Mouse (Mus musculus) neutrophil, adult 5-6 weeks (primary cell): ENCODE data around the gene Rpl19. TPM values are rescaled to one million over a fixed set of nuclear protein-coding genes. Genes with fewer than 3 reads are reported as not detected.

Source experiments
- ATAC-seq: fragments of 151-379, 151-347 bp; 2 replicates; pipeline ENCODE4 v1.8.0; 2017; ENCODE audit warnings: mild to moderate bottlenecking, moderate TSS enrichment; ENCODE audit not compliant: insufficient number of reproducible peaks, poor library complexity, low FRiP score, severe bottlenecking; ENCODE audit errors: extremely low read depth
- total RNA-seq: library from RNA; stranded (forward); fragments of 200-1000 nt; gene quantifications from 2 replicates; pipeline ENCODE4 v1.2.3, GENCODE M21; 2017

Gene Rpl19
- total RNA-seq, 1 experiment from 2014 or later = 1,086 TPM

DNA sequence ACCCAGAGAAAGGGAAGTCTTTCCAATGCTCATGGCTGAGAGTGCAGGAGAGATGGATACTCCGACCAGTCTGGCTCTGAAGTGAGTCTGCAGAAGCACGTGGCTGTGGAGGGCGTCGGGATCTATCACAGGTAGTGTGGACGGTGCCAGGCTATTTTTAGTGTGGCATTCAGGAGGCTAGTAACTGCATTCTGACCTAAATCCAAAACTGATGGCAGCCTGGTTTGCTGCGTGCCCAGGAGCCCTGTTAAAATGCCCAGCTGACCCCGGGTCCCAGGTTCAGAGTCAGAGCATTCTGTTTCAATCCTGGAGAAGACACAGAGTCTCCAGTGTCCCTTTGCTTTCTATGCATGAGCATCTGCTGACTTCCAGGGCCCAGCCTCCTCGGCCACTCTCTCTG lies 50.6 kb downstream of the Rpl19 start:
- ATAC-seq = no peak

Other genes with a start within 250 kb of the Rpl19 start
- 1,248 and 1,304 TPM in 2 replicates for gene Rpl23, start 244.3 kb upstream of the Rpl19 start, total RNA-seq
- 257 and 315 TPM in 2 replicates for gene Lasp1, start 227.7 kb upstream of the Rpl19 start, total RNA-seq
- gene B230217C12Rik, start 185.9 kb upstream of the Rpl19 start, total RNA-seq = 0.47 and 1.2 TPM in 2 replicates
- gene Fbxo47, start 142.6 kb upstream of the Rpl19 start, total RNA-seq = 1.0 and 2.3 TPM in 2 replicates
- gene Plxdc1, start 40.3 kb upstream of the Rpl19 start, total RNA-seq = 1.2 and 2.9 TPM in 2 replicates
- 54.0 and 56.4 TPM in 2 replicates for gene Arl5c, start 30.5 kb upstream of the Rpl19 start, total RNA-seq
- 4.1 and 4.8 TPM in 2 replicates for gene Cacnb1, start 3.7 kb upstream of the Rpl19 start, total RNA-seq
- 5.3 and 7.8 TPM in 2 replicates for gene Stac2, start 26.8 kb downstream of the Rpl19 start, total RNA-seq
- 56.2 and 61.6 TPM in 2 replicates for gene Fbxl20, start 123.7 kb downstream of the Rpl19 start, total RNA-seq
- gene Med1, start 166.6 kb downstream of the Rpl19 start, total RNA-seq = 52.8 and 56.1 TPM in 2 replicates
- gene Cdk12, start 176.3 kb downstream of the Rpl19 start, total RNA-seq = 134 and 140 TPM in 2 replicates